Mouse (Mus musculus) c-Kit-positive CD71-positive TER-119-positive erythroid progenitor cells, embryonic 14.5 days (primary cell): ENCODE measurements around the gene Plcg1.
A peak's percentile ranks its signal among the peaks of the same experiment; 100 is the strongest.

Experiments
- DNase-seq: peaks from one replicate; pipeline ENCODE4 v3.0.0-alpha.2; 2013; ENCODE audit warnings: low spot score

Gene Plcg1

DNA sequence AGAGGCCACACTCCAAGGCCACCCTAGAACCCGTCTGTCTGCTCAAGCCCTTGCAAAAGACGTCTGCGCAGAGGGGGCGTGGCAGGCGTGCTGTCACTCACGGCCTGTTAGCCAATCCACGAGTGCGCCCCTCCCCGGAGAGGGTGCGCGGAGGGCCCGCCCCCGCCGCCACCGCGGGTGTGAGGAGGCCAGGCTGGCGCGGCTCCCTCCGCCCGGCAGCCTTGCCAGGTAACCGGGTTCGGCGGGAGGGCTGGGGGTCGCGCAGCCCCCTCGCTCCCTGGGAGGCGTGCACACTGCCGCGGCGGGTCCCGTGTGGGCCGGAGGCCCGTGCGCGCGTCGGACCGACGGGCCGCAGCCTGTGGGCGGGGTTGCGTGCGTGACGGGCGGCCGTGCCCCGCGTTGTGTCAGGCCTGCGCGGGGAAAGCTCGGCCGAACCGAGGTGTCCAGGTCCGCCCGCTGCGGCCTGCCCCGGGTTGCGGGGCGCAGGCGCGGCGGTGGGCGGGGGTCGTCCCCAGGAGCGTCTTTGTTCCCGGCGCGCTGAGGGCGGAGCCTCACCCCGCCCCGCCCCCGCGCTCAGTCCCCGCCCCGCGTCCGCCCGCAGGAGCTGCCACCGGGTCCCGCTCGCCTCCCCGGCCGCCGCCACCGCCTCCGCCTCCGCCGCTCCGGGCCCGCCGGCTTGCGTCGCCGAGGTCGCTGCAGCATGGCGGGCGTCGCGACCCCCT, at the start of gene Plcg1:
Plcg1 (plus strand) TSS at position 184 of the 722 bp plus-strand sequence.
- peak; percentile 83 for DNase-seq

DNA sequence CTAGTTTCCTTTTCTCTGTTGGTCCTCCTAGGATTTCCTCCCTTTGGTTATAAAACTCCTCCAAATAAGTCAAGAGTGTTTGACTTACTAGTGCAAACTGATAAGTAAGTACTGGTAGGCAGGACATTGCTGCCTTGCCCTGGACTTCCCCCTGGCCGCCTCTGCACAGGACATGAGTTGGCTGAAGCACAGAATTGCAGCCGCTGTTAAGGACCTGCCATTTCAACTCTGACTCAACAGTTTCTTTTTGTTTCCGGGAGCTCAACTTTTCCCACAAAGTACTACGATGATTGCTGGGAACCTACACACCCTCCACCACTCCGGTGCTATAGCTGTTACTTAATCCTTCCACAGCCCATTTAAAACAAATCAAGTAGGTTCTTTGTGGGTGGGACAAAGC, 30.8 kb upstream of the Plcg1 start:
- DNase-seq = no peak

DNA sequence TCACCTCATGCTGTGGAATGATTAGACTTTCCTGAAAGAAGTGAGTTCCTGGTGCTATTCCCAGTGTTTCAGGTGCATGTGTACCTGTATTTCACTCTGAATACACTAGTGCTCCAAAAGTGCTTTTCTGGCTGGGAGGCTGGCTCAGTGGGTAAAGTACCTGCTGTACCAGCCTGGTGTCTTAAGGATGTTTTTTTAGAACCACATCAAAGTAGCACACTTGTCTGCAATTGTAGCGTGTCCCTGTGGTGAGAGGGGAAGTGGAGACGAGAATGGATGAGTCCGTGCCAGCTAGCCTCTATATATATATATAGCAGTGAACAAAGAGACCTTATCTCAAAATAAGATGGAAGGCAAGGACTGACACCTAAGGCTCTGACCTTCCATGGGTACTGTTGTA, 29.5 kb upstream of the Plcg1 start:
- DNase-seq = no peak

DNA sequence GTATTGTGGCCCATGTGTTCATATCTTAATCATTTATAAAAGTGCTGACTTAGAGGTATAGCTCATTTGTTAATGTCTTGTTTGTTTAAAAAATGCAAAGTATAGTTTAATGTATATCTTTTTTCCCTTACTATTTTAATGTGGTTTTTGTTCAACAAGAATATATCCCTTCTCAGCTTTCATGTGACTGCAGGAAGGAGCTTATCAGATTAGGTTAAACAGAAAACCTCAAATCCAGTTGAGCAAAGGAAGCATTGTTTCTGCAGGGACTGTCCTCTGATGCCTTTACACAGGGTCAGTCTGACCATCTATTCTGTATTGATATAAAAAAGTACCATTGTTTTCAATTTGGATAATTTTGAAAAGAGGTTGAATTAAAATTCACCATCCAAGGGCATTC, 28.3 kb upstream of the Plcg1 start:
- no peak for DNase-seq

DNA sequence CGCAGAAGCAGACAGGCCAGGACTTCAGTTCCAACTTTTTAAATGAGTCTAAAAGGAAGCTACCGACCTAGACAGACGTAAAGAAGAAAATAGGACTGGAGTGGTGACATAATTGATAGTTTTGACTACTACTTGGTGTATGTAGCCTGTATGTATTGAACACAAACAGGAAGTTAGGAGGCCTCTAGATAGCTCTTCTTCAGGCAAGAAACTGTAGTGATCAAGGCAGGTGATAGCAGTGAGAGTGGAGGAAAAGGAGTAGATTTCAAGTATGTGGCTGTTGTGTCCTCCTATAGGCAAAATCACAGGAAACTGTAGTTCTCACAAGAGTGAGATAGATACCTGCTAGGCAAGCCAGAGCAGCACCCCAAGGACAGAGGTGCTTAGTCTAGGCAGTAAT, 23.4 kb upstream of the Plcg1 start:
- DNase-seq = no peak

DNA sequence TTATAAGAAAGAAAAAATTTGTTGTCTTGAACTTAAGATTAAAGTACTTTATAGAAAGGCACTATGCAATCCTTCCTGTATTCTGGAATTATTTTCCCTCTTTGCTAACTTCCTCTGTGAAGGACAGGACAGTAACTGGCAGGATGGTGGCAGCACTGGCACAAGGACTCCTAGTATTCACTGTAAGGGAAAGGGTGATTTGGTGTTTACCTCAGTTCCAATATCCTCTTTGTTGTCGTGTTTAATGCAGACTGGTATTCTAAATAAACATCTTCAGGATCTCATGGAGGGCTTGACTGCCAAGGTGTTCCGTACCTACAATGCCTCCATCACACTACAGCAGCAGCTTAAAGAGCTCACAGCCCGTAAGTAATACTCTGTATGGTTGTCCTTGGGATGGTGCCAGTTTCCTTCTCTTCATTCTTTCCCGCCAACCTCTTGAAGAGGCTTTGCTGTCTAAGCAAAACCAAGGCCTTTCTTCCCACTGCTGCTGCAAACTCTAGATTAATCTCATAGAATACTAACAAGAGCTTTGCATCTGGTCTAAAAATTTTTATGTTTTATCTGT, 15.6 kb upstream of the Plcg1 start:
- DNase-seq = no peak

DNA sequence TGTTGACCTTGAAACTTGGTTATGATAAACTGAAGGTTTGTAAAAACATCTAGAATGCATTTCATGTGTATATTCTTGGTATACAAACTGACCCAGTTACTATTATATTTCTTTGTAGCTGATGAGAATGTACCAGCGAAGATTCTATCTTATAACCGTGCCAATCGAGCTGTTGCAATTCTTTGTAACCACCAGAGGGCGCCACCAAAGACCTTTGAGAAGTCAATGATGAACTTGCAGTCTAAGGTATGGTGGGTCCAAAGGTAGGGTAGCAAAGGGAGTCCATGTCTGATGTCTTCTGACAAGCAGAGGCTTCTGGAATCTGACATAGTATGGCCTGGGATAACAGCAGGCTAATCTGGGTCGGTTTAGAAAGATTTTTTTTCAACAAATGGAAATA, 13.8 kb upstream of the Plcg1 start:
- DNase-seq = peak; percentile 56

DNA sequence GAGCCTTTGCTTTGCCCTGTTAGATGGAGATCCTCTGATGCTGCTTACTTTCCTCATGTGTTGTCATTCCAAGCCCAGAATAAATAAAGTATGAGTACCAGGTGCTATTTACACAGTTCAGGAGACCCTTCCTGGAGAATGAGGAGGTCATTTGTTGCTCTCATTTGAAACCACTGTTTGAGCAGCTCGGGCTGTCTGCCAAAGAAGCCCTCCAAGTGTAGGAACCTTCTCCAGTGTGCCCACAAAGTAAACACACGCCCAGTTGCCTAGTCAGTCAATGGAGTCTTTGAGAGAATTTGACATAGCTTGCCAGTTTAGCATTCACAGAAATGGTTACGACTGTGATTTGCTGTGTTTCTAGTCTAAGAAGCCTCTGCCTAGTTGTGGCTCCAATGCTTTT, 12.3 kb upstream of the Plcg1 start:
- DNase-seq = no peak

DNA sequence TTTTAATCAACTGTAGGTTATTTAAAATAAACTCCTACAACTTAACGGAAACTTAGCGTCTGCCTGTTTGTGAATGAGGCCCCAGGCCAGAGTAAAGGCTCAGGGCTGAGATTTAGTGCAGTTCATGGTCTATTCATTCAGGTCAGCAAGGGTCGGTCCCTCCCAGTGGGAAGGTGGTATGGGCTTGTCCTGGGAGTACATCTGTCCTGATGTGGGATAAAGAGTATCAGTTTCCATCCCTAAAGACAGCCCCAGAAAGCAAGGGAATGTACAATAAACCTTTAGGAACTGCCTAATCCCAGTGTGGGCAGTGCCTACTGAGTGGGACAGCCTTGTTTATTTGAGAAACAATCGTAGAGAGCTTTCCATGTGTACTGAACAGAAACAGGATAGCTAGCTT, 8.4 kb upstream of the Plcg1 start:
- DNase-seq = no peak

DNA sequence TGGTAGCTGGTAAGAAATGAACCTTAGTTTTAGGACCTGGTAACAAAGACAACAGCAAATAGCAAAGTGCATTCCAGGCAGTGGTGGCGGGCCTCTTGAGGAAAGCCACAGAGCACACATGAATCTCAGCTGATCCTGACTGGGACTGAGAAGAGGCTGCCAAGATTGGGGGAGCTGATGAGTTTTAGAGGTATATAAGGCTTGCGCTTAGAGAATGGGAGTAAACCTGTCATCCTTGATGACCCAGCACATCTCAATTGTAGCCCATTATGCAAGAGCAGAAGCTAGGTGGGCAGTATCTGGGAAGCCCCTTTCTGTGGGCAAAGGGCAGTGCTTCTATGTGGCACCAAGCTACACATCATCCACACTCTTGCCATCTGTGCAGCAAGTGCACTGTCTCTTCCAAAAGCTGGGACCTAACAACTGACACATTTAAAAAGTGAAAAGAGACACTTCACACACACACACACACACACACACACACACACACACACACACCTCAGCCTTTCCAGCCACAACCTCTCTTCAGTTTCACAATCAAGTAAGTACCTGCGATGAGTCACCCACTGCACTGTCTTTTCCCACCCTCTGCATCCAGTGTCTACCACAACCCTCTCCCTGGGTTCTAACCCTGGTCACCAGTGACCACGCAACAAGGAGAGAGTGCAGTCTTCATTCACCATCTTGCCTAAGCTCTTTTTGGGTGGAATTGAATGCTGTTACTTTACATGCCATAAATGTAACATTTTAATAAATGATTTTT, 7.3 kb upstream of the Plcg1 start:
- no peak for DNase-seq

DNA sequence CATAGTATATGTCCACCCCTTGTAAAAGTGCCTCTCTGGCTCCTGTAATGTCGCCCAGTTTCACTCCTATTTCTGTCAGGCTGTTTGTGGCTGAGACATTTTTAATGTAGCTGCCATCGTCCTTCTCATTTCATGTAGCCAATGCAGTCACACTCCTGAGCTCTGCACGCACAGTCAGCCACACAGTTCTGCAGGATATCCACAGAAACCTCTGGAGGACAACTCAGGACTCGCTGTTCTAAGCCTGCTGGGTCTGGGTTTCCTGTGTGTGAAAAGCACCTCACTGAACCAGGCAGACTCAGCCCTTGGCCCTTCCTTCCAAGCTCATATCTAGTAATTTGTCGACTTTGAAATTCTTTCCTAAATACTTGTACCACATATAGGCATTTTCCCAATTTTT, 6.6 kb upstream of the Plcg1 start:
- no peak for DNase-seq

DNA sequence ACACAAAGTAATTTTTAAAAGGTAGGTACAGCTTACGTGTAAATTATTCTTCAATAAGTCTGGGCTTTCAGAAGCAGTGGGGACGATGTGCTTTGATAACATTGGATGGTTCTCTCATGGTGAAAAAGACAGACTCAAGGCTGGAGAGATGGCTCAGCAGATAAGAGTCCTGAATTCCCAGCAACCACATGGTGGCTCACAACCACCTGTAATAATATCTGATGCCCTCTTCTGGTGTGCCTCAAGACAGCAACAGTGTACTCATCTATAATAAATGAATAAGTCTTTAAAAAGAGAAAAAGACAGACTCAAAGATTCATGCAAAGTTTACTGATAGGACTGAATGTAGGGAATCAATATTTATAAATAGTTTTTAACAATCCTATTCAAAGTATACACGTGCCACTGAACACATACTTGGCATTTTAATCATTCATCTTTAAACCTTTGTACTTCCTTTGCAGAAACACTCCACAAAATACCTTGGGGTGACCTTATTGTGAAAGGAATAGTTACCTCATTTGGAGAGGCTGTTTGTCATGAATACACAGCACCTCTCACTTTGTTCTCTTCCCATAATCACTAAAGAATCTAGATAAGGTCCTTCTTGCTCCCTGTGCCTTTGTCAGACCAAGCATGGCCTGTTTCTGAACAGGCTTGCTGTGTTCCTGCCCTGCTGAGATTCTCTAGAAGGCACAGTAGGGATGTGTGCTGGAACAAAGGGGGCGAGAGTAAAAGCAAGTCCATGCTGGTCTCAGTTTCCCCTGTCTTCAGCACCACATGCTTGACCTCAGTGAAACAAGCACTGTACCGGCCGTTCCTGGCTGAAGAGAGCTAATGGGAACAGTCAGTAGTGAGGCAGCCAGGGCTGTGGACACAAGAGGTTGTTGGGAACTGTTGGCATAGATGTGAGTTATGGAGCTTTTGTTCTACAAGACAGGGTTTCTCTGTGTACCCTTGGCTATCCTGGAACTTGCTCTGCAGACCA, 4.9 kb upstream of the Plcg1 start:
- no peak for DNase-seq

DNA sequence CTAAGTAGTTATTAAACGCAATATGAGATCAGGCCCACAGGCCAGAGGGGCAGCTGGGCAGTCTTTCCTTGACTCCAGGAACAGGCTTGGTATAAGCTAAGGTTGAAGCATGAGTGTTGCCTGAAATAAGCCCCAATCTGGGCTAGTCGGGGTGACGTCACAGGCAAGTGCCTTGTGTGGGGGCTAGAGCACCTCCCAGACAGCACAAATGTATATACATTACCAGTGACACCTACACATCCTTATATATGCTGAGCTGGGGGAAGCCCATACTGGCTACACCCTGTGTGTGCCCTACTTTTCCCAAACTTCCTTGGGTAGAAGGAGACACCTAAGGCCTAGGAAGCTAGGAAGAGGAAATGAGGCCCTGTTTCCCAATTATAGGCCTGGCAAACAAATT, 2.1 kb upstream of the Plcg1 start:
- no peak for DNase-seq

DNA sequence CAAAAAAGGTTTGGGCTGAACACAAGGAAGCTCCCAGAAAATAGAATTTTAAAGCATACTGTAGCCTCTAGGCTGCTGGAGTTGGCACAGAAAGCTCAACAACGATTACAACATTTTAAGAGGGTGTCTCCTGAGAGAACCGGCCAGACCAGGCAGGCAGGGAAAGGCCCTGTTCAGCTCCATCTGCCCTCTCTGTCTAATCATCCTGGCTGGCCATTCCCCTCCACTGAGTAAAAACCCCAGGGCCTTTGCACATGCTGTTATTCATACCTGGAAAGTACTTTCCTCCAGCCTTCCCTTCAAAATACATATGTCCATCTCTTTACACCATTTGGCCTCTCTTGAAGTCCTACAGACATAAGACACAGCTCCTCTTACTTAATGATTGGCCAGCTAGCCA, 1.7 kb upstream of the Plcg1 start:
- no peak for DNase-seq

DNA sequence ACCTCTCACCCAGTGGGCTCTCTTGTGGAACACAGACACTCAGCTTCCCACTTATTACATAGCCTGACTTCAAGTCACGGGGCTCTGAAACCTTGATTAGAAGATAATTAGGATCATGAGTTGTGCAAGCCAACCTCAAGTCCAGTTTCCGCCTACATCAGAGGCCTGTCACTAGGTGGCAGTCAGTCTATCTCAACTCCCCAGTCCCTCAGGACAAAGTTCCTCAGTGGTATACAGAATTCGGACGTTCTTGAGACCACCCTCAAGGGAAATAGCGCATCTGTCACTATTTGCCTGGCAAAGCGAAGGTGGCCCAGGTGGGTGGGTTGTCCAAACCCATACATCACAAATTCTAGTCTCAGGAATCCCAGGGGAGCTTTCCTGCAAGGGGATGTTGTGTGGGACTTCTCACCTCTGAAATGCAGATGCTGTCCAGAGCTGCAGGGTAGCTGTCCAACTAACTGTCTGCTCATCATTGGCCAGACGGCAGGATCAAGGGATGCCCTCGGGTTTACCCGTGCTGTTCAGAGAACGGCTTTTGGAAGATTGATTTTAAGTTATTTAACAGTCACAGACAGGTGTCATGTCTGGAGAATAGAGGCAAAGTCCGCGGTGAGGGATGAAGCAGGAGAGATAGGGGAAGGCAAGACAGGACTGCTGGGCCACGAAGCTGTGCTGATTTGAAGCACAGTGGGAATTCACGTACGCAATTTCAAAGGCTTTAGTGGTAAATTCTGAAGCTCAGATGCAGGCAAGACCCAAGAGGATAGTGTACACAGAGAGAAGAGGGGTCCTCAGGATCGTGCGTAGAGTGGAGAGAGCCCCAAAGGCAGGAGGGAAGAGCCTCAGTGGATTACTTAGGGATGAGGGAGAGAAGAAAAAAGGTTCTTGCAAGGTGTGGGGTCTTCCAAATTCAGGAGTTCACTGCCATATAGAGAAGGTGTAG, 976 bp upstream of the Plcg1 start:
- DNase-seq = no peak

DNA sequence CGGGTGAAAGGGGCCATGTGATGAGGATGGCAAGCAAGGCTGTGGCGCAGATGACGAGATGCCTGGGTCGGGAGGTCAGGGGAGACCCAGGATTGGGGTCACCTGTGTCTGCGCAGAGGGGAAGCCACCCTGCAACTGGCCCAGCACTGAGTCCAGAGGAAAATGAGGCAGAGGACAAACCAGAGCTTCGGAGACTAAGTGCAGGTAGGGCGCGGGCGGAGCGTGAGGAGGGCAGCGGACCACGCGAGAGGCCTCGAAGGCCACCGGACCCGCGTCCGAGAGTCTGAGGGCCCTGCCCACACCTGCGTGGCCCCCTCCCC, 343 bp upstream of the Plcg1 start:
- no peak for DNase-seq

DNA sequence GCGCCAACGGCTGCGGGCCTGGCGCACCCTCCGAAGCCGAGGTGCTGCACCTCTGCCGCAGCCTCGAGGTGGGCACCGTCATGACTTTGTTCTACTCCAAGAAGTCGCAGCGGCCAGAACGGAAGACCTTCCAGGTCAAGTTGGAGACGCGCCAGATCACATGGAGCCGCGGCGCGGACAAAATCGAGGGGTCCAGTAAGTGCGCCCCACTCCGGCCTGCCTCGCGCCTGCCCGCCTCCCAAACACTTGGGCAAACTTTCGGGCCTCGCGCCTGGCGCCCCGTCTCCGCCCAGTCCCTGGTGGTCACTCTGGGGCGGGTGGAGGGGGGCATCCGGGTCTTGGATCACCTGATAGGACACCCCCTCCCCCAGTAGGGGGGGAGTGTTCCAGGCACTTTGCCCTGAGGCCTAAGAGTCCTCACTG, 750 bp downstream of the Plcg1 start:
- no peak for DNase-seq

DNA sequence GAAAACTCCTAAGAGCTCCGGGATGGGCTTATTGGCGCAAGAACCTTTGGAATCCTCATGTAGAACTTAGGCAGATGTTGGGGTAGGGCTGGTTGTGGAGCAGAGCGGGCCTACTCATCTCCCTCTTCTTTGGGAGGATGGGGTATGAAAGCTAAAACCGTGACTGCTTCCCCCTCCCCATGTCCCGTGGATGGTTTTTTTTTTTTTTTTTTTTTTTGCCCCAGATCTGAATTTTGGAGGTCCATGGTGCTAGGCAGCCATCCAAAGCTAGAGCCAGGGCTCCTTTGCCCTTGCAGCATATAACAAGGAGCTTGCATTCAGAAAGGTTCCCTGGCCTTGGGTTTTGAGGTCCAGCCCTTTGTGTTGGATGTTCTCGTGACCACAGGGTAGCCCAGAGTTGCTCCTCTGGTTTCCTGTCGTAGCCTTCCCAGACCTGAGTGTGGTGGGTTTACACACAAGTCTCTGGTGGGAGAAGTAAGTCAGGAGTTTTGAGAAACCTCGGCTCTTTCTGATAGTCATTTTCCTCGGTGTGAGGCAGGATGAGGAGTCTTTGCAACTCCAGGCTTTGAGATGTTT, 1.4 kb downstream of the Plcg1 start:
- DNase-seq = no peak

DNA sequence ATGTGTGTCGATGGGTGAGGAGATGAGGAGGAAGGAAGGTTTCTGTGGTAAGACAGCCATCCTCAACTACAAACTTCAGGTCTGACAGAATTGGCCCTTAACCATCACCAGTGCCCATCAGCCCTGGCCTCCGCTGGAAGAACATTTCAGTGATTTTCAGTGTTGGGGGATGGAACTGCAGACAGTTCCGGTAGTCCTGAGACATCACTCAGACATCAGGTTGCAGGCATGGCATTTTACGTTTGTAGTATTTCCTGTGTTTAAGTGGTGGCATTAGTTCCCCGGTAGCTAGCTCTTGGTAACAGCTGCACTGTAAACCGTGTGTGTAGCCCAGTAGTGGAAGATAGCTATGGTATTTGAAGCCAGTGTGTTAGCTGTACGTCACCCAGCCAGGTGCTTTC, 2.0 kb downstream of the Plcg1 start:
- DNase-seq = no peak

DNA sequence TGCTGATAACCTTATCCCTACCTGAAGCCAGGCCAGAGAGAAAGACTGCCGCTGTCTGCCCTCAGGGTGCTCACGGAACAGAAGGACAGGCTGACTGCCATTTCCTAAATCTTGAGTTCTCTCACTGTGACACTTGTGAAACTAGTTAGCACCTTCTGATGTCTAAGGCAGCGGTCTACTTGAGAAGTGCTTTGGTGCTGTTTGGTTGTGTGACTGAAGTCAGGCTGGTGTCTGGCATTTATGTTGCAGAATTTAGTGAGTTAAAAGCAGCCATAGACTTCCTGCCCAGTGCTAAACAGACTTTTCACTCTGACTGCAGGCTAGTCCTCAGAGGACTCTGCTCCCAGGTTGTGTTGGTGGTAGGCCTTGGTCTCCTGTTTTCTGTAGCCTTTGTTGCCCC, 3.2 kb downstream of the Plcg1 start:
- DNase-seq = no peak
